Mouse (Mus musculus) lung, embryonic 15.5 days (tissue): Measurements from ENCODE around the gene Ptpre. TPM values are rescaled to one million over a fixed set of nuclear protein-coding genes. Genes with fewer than 3 reads are reported as not detected.
"Not testable (repeated sequence)": the region's sequence is repeated elsewhere in the genome, so short reads cannot be mapped to it uniquely, and the experiment has no call there.

ENCODE experiments used
- ATAC-seq: fragments of 200-750 bp; cut with Nextera tagmentation; 2 replicates; pipeline ENCODE4 v1.8.0; 2017; ENCODE audit warnings: moderate number of reproducible peaks, borderline replicate concordance; ENCODE audit not compliant: low FRiP score, low TSS enrichment; ENCODE audit errors: extremely low read depth
- H3K27ac ChIP-seq: fragments of 300-500 bp; sonication (generic); 2 replicates; pipeline ENCODE4 v1.5.1; 2015; ENCODE audit warnings: moderate library complexity, mild to moderate bottlenecking, inconsistent platforms
- H3K27me3 ChIP-seq: fragments of 300-500 bp; sonication (generic); 2 replicates; pipeline ENCODE4 v1.6.1; 2015; ENCODE audit warnings: inconsistent platforms
- H3K36me3 ChIP-seq: fragments of 300-500 bp; sonication (generic); 2 replicates; pipeline ENCODE4 v1.6.1; 2015; ENCODE audit warnings: inconsistent platforms
- H3K4me1 ChIP-seq: fragments of 300-500 bp; sonication (generic); 2 replicates; pipeline ENCODE4 v1.6.1; 2015; ENCODE audit warnings: inconsistent platforms
- H3K4me2 ChIP-seq: fragments of 300-500 bp; sonication (generic); 2 replicates; pipeline ENCODE4 v1.6.1; 2015; ENCODE audit warnings: inconsistent platforms, mild to moderate bottlenecking, moderate library complexity
- H3K4me3 ChIP-seq: fragments of 300-500 bp; sonication (generic); 2 replicates; pipeline ENCODE4 v1.5.1; 2015; ENCODE audit warnings: mild to moderate bottlenecking, inconsistent platforms
- H3K9ac ChIP-seq: fragments of 300-500 bp; sonication (generic); 2 replicates; pipeline ENCODE4 v1.6.1; 2015; ENCODE audit warnings: inconsistent platforms
- H3K9me3 ChIP-seq: fragments of 300-500 bp; sonication (generic); 2 replicates; pipeline ENCODE4 v1.6.1; 2016; ENCODE audit warnings: inconsistent platforms
- WGBS: fragments of 180-500 bp; shearing (Covaris S2); methylation state at CpG from one replicate; pipeline ENCODE4 v1.1.7; 2015; 5-methylcytosine and 5-hydroxymethylcytosine counted together
- polyA plus RNA-seq: library from polyadenylated mRNA; unstranded; fragments of >200 nt; fragmentation: Nextera tagmentation; extraction: Ambion mirVana; gene quantifications from 2 replicates; pipeline ENCODE4 v1.2.1, GENCODE M21; 2015

Gene Ptpre
- 1.7 and 2.2 TPM in 2 replicates for polyA plus RNA-seq

GRCm38 (mm10) chr7:135537341-135537901, at the start of gene Ptpre:
Gene Ptpre (plus strand): TSS chr7:135537481.
- peak within 1 kb of the TSS; percentile 41 for H3K9ac ChIP-seq
- H3K4me2 ChIP-seq: peak within 1 kb of the TSS; percentile 94
- H3K4me1 ChIP-seq: 0 out of 2 replicates have a peak, but pooled peaks cover 10% of the 10 kb centered on the region
- H3K4me3 ChIP-seq: peak within 1 kb of the TSS; percentile 56
- H3K36me3 ChIP-seq: no peaks in the 10 kb centered on the region
- H3K27me3 ChIP-seq: peaks cover 19% of the 10 kb centered on the region
- ATAC-seq: peak; percentile 93
- H3K9me3 ChIP-seq: no peaks in the 10 kb centered on the region
- H3K27ac ChIP-seq: no peak within 1 kb of the TSS
- 2% methylated on average over 28 of the region's 28 CpGs for WGBS

GRCm38 (mm10) chr7:135488214-135488810, 49.0 kb upstream of the Ptpre start:
- Histone ChIP-seq H3K9me3 (no peaks in the 10 kb centered on the region), H3K27ac (no peak overlapping the region), H3K27me3 (no peaks in the 10 kb centered on the region), H3K4me3 (no peak overlapping the region), H3K36me3 (no peaks in the 10 kb centered on the region), H3K9ac (no peak overlapping the region), H3K4me1 (peaks cover 7% of the 10 kb centered on the region; the same call in 1 of the 2 replicates), H3K4me2 (no peak overlapping the region)
- no peak for ATAC-seq
- 66% methylated on average over 6 of the region's 6 CpGs for WGBS

GRCm38 (mm10) chr7:135489724-135490499, 47.4 kb upstream of the Ptpre start:
- WGBS: 69% methylated on average over 9 of the region's 9 CpGs
- Histone ChIP-seq H3K4me2 (no peak overlapping the region), H3K36me3 (no peaks in the 10 kb centered on the region), H3K4me1 (peaks cover 7% of the 10 kb centered on the region; the same call in 1 of the 2 replicates), H3K27ac (no peak overlapping the region), H3K9me3 (no peaks in the 10 kb centered on the region), H3K9ac (no peak overlapping the region), H3K27me3 (no peaks in the 10 kb centered on the region), H3K4me3 (no peak overlapping the region)
- ATAC-seq: no peak

GRCm38 (mm10) chr7:135490500-135490886, 46.8 kb upstream of the Ptpre start:
- Histone ChIP-seq H3K9me3 (no peaks in the 10 kb centered on the region), H3K27ac (no peak overlapping the region), H3K4me1 (peaks cover 5% of the 10 kb centered on the region; the same call in 1 of the 2 replicates), H3K9ac (no peak overlapping the region), H3K36me3 (no peaks in the 10 kb centered on the region), H3K27me3 (no peaks in the 10 kb centered on the region), H3K4me3 (no peak overlapping the region), H3K4me2 (no peak overlapping the region)
- WGBS: 42% methylated on average over 8 of the region's 8 CpGs
- no peak for ATAC-seq

- 29% methylated on average over 3 of the region's 3 CpGs for WGBS
- Histone ChIP-seq H3K36me3 (no peaks in the 10 kb centered on the region), H3K27me3 (no peaks in the 10 kb centered on the region), H3K4me1 (no peaks in the 10 kb centered on the region), H3K9ac (no peak overlapping the region), H3K27ac (no peak overlapping the region), H3K4me3 (no peak overlapping the region), H3K4me2 (no peak overlapping the region), H3K9me3 (no peaks in the 10 kb centered on the region)
- ATAC-seq: no peak
These were observed 42.0 kb upstream of the Ptpre start for GRCm38 (mm10) chr7:135495303-135495702.

- WGBS: 79% methylated on average over 3 of the region's 3 CpGs
- Histone ChIP-seq H3K4me1 (no peaks in the 10 kb centered on the region), H3K4me3 (no peak overlapping the region), H3K27me3 (no peaks in the 10 kb centered on the region), H3K9me3 (no peaks in the 10 kb centered on the region), H3K36me3 (no peaks in the 10 kb centered on the region), H3K4me2 (no peak overlapping the region), H3K9ac (no peak overlapping the region), H3K27ac (no peak overlapping the region)
- no peak for ATAC-seq
These were observed 38.6 kb upstream of the Ptpre start for GRCm38 (mm10) chr7:135498565-135499186.

GRCm38 (mm10) chr7:135499403-135499802, 37.9 kb upstream of the Ptpre start:
- no peaks in the 10 kb centered on the region for H3K4me1 ChIP-seq

GRCm38 (mm10) chr7:135506506-135506905, 30.8 kb upstream of the Ptpre start:
- H3K27me3 ChIP-seq, ATAC-seq, H3K27ac ChIP-seq, H3K36me3 ChIP-seq, H3K9me3 ChIP-seq, H3K4me1 ChIP-seq, H3K4me3 ChIP-seq, H3K4me2 ChIP-seq, H3K9ac ChIP-seq: not testable (repeated sequence)
- 82% methylated on average over 5 of the region's 5 CpGs for WGBS

More at GRCm38 (mm10) chr7:135499403-135499802, 37.9 kb upstream of the Ptpre start:
- H3K4me3 ChIP-seq: no peak overlapping the region
- 50% methylated on average over 2 of the region's 2 CpGs for WGBS
- no peaks in the 10 kb centered on the region for H3K36me3 ChIP-seq
- H3K27ac ChIP-seq: no peak overlapping the region
- no peak overlapping the region for H3K4me2 ChIP-seq
- no peaks in the 10 kb centered on the region for H3K27me3 ChIP-seq
- H3K9me3 ChIP-seq: no peaks in the 10 kb centered on the region
- ATAC-seq: no peak
- no peak overlapping the region for H3K9ac ChIP-seq

GRCm38 (mm10) chr7:135508602-135509001, 28.7 kb upstream of the Ptpre start:
- Histone ChIP-seq H3K9ac (no peak overlapping the region), H3K4me3 (no peak overlapping the region), H3K36me3 (no peaks in the 10 kb centered on the region), H3K9me3 (no peaks in the 10 kb centered on the region), H3K27me3 (no peaks in the 10 kb centered on the region), H3K4me2 (no peak overlapping the region), H3K27ac (no peak overlapping the region), H3K4me1 (no peaks in the 10 kb centered on the region)
- 80% methylated on average over 4 of the region's 4 CpGs for WGBS
- ATAC-seq: no peak

GRCm38 (mm10) chr7:135509272-135509671, 28.0 kb upstream of the Ptpre start:
- Histone ChIP-seq H3K27me3 (no peaks in the 10 kb centered on the region), H3K4me2 (no peak overlapping the region), H3K4me1 (no peaks in the 10 kb centered on the region), H3K9me3 (no peaks in the 10 kb centered on the region), H3K9ac (no peak overlapping the region), H3K27ac (no peak overlapping the region), H3K4me3 (no peak overlapping the region), H3K36me3 (no peaks in the 10 kb centered on the region)
- 75% methylated on average over 3 of the region's 3 CpGs for WGBS
- no peak for ATAC-seq

GRCm38 (mm10) chr7:135510431-135510830, 26.9 kb upstream of the Ptpre start:
- Histone ChIP-seq H3K27ac (no peak overlapping the region), H3K27me3 (no peaks in the 10 kb centered on the region), H3K4me3 (no peak overlapping the region), H3K9me3 (no peaks in the 10 kb centered on the region), H3K36me3 (no peaks in the 10 kb centered on the region), H3K9ac (no peak overlapping the region), H3K4me1 (no peaks in the 10 kb centered on the region), H3K4me2 (no peak overlapping the region)
- 89% methylated on average over 5 of the region's 5 CpGs for WGBS
- ATAC-seq: no peak

- no peaks in the 10 kb centered on the region for H3K4me1 ChIP-seq
- H3K27me3 ChIP-seq: no peaks in the 10 kb centered on the region
- no peak overlapping the region for H3K9ac ChIP-seq
- no peaks in the 10 kb centered on the region for H3K9me3 ChIP-seq
- H3K4me2 ChIP-seq: no peak overlapping the region
- no peaks in the 10 kb centered on the region for H3K36me3 ChIP-seq
- H3K4me3 ChIP-seq: no peak overlapping the region
- 77% methylated on average over 3 of the region's 3 CpGs for WGBS
- H3K27ac ChIP-seq: no peak overlapping the region
- ATAC-seq: no peak
These were observed 25.6 kb upstream of the Ptpre start for GRCm38 (mm10) chr7:135511723-135512122.
